Mouse (Mus musculus): ENCODE data around the gene Wdr4. TPM values are rescaled to one million over a fixed set of nuclear protein-coding genes. Genes with fewer than 3 reads are reported as not detected.

The Wdr4 gene
- polyA plus RNA-seq (2012; ENCODE audit: low replicate concordance) = 27.1 and 82.2 TPM in 2 replicates

GRCm38 (mm10) chr17:31519946-31520838 is at the start of gene Wdr4, which contains the start of gene Ndufv3:
TSS of gene Wdr4 (minus strand) at chr17:31519980.
TSS of gene Ndufv3 (plus strand) at chr17:31520115.

GRCm38 (mm10) chr17:31564015-31564857 is 44.5 kb upstream of the Wdr4 start, which contains the start of gene Pknox1:
TSS of gene Pknox1 (plus strand) at chr17:31564734.

Other genes with a start within 250 kb of the Wdr4 start
- gene Rsph1, start 242.6 kb downstream of the Wdr4 start, polyA plus RNA-seq (2012; ENCODE audit: low replicate concordance) = 0.55 TPM in 2 replicates
- 5.9 and 7.2 TPM in 2 replicates for gene Slc37a1, start 233.2 kb downstream of the Wdr4 start, polyA plus RNA-seq (2012; ENCODE audit: low replicate concordance)
- not detected in 2 replicates for gene Pde9a, start 133.8 kb downstream of the Wdr4 start, polyA plus RNA-seq (2012; ENCODE audit: low replicate concordance)
- gene Ndufv3, start 135 bp upstream of the Wdr4 start, polyA plus RNA-seq (2012; ENCODE audit: low replicate concordance) = 20.7 and 33.2 TPM in 2 replicates
- 4.9 and 6.1 TPM in 2 replicates for gene Pknox1, start 44.8 kb upstream of the Wdr4 start, polyA plus RNA-seq (2012; ENCODE audit: low replicate concordance)
- not detected in 2 replicates for gene Cbs, start 117.3 kb upstream of the Wdr4 start, polyA plus RNA-seq (2012; ENCODE audit: low replicate concordance)
- gene U2af1, start 138.9 kb upstream of the Wdr4 start, polyA plus RNA-seq (2012; ENCODE audit: low replicate concordance) = 32.9 and 62.4 TPM in 2 replicates
- gene Cryaa, start 157.8 kb upstream of the Wdr4 start, polyA plus RNA-seq (2012; ENCODE audit: low replicate concordance) = not detected in 2 replicates

Data from leukemia stem cell, adult 10-12 weeks (primary cell).